Mouse (Mus musculus) embryo, embryonic 11 days (tissue): ENCODE results near the gene Prss29.

ENCODE experiments used
- DNase-seq: peaks from one replicate; pipeline ENCODE4 v3.0.0-alpha.2; 2015

The Prss29 gene

GRCm38 (mm10) chr17:25318354-25318753 lies at the start of gene Prss29:
Gene Prss29 (plus strand): TSS chr17:25318654.
- DNase-seq = no peak

GRCm38 (mm10) chr17:25270795-25271335 lies 47.6 kb upstream of the Prss29 start:
- no peak for DNase-seq

DNA sequence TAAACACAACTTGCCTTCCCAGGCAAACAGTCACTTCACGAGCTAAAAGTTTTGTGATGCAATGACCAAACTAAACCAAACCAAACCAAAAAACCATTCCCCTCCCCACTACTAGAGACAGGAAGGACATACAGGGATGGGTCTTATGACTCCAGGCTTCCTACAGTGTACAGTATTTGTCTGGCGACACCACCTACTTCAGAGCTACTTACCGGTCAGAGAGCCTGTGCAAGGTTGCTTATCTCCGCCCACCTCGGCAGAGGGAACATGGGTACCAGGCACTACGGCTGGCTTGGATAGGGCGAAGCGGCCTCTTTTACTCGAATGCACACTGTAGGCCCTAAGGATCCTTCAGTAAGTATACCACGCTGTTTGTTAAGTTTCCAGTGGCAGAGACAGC lies 46.1 kb upstream of the Prss29 start:
- peak; percentile 43 for DNase-seq

DNA sequence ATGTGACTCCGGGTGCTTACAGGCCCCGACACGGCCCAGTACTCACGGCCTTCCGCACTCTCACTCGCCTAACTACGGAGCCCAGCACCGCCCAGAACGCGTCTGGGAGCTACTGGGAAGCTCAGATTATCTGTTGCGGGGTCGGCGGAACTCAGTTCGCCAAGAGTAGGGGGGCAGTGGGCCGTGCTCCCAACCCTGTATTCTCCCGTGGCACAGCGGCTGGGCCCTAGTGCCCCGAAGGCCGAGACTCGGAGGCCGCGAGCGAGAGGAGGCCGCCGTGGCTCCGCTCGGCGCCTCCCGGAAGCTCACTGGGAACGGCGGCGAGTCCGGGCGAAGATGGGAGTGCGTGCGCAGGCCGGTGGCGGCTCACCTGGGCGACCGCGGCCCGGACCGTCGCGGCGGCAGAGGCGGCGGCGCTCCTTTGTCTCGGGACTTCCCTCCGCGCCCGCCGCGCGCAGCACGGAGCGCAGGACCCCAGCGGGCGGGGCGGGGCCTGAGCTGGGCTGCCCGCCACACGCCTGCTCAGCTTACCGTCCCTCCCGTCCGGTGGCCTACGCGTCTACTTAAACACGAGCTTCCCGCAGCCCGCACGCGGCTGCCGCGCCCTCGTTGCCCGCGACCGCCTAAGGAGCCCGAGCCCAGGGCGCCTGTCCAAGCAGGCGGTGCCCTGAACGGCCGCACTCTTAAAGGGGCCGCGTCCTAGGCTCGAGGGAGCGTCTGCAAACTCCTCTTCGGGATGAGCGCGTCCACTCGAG lies 45.3 kb upstream of the Prss29 start:
- DNase-seq = peak; percentile 95

DNA sequence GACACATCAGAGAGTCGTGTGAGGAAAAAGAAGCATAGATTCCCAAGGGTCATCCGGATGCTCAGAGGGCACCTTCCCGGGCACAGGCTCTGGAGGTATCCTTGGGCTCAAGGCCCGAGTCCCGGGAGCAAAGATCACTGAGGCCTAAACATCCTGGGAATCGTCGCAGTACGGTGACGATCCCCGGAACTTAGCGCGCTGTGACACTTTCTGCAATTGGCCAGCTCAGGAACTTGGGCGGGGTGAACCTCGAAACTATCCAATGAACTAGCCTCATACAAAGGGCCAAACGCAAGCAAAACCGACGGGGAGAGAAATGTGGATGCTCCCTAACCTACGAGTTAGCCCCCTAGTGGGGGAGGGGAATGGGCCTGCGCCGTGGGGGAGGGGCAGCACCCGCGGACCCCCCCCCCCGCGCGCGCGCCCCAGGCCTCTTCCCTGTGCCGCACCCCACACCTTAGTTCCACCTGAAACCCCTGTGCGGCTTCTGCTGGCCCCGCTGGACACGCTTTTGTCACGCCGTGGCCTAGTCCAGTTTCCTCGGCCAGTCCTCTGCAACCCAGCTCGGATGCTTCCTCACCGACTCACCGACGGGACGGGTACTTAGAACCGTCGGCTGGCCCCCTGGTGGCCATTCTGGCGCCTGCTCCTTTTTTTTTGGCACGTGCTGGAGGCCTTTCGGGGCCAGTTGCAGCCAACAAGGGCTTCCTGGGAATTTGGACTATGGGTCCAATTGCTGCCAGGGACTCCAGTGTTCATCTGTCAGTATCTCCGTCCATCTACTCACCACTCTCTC lies 44.5 kb upstream of the Prss29 start:
- peak; percentile 96 for DNase-seq

DNA sequence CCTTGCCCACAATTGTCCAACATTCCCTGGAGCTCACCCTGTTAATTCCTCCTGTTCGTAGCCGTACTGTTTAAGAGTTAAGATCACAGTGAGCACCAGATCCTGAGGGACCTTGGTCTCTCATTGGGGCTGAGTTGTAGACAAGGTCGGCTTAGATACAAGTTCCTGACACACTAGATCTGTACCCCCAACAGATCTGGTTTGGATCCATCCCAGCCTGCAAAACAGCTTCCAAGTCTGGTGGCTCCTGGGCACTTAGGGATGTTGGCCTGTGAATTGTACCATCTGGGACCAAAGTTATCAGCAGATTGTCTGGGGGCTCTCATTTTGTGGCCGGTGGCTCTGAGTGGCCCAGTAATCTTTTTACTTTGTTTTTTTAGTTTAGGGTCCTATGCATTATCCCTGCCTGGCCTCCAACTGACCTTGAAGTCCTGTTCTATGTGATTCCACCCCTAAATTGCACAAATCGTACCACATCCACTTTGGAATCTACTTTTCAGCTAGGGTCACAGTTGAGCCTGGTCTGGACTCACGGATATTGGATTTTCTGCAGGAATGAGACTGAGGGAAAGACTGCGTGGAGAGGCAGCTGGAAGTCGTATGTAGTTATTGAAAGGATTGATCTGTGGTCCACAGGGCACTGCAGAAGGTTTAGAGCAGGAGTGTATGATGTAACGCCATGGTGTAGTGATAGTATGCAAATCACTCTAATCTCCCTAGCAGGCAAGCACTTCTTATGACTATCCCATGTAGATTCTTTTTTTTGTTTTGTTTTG lies 43.7 kb upstream of the Prss29 start, which contains the start of gene Ube2i:
Ube2i (minus strand) TSS at position 52 of the 776 bp plus-strand sequence.
- DNase-seq = no peak

DNA sequence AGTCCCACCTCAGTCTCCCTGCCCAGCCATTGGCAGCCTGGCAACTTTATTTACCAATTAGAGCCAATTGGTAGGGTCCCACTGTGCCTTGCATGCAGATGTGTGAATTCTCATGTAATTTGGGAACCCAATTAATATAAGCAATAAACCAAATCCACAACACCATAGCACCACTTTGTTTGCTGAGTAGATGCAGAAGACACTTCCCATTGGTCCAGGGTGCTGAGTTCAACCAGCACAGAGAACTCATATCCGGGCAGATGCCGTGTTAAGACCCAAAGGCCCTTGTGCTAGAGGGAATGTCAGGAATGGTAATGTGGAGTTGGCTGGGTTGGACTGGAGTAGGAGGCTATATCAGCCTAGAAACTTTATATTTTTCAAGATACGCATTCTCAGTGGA lies 42.6 kb upstream of the Prss29 start:
- DNase-seq = no peak

- no peak for DNase-seq
These were observed 36.3 kb upstream of the Prss29 start for GRCm38 (mm10) chr17:25282133-25282532.

DNA sequence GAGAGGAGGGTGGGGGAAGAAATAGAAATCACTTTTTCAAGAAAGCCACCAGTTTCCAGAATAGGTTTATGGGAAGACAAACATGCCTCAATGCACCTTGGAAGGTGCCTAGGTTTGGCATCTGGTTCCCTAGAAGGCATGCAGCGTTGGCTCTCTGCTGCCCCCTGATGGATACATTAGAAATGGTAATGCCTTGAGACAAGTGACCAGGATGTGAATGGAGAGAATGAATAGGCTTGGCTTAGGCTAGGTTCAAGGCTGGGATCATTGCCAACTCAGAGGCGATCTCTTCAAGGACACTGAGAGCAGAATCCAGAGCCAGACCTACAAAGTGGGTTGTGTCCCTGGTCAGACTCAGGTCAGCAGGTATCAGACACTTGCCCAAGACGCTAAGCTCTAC lies 33.4 kb upstream of the Prss29 start:
- peak; percentile 73 for DNase-seq

DNA sequence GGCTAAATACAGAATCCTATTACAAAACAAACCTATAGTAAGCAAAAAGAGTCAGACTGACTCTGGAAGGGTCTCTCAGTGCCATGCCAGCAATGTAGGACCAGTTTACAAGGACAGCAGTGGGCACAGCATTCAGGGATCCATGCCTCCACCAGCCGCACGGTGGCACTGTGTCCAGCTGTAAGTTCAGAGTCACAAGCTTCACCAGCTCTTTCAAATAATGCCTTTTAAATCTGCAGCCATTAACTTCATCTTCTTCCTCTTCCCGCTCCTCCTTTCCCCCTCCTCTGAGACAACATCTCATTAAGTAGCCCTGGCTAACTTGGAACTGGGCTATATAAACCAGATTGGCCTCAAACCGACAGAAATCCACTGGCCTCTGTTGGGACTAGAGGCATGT lies 29.6 kb upstream of the Prss29 start:
- DNase-seq = peak; percentile 67

DNA sequence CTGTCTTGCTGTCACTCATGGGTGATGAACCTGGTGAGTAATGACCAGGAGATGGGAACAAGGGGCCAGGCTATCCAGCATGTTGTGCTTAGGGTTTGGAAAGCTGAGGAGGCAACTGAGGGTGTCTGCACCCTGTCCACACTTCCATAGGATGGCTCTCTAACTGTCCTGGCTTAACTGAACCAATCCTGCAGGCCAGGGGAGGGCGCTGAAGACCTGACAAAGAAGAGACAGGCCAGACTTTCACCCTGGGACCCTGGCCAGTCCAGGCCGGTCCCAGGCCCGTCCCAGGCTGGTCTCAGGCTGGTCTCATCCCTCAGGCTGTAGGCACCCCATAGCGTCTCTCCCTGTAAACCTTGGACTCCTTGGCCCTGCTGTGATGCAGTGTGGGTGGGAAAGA lies 28.0 kb upstream of the Prss29 start:
- no peak for DNase-seq

GRCm38 (mm10) chr17:25293495-25293894 lies 25.0 kb upstream of the Prss29 start:
- no peak for DNase-seq

- no peak for DNase-seq
These were observed 24.3 kb upstream of the Prss29 start for GRCm38 (mm10) chr17:25294111-25294510.

- no peak for DNase-seq
These were observed 20.4 kb upstream of the Prss29 start, which contains the start of gene Prss34 for GRCm38 (mm10) chr17:25298094-25298493. Gene Prss34 (plus strand): TSS chr17:25298394.

DNA sequence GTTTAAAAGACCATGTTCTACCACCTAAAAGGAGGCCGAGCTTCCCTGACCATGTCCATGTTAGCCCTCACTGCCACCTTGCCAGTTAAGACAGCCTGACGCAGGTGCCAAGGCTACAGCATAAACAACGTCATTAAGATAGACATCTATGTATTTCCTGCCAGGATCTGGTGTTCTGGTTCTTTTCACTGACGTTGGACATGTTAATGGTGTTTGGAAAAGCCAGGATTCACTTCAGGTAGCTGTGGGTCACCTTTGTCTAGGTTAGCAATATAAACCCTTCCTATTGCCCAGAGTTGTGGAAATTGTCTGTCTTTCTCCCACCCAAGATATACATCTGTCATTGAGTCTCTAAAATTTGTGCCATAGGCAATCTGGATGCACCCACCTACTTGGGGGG lies 10.1 kb upstream of the Prss29 start, which contains the start of gene Prss28:
Prss28 (plus strand) TSS at position 301 of the 400 bp plus-strand sequence.
- DNase-seq = no peak

DNA sequence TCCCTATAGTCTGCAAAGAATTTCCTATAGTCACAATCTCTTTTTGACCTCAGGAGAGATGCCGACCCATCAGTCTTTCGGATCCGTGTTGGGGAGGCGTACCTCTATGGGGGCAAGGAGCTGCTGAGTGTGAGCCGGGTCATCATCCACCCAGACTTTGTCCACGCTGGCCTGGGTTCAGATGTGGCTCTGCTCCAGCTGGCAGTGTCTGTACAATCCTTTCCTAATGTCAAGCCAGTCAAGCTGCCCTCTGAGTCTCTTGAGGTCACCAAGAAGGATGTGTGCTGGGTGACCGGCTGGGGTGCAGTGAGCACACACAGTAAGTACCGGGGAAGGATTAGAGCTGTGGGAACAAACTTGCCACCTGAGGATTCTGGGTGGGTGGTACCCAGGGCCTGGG lies 2.4 kb downstream of the Prss29 start:
- no peak for DNase-seq

DNA sequence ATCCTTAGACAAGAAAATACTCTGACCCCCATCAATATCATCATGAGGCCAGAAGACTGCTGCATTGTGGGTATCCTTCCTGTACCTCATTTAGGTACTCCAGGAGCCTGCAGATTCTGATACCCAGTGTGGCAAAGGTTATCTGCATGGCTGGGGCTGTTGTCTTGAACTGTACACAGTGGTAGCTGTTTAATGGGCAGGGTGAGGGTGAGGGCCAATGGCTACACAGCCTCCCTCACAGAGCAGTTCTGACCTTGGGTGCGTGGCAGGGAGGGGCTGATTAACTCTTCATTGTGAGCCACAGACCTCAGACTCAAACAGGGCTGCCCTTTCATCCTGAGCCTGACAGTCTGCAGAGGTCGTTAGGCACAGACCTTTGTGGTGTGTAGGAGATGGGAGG lies 4.5 kb downstream of the Prss29 start:
- no peak for DNase-seq

GRCm38 (mm10) chr17:25332321-25332720 lies 13.9 kb downstream of the Prss29 start:
- DNase-seq = no peak

DNA sequence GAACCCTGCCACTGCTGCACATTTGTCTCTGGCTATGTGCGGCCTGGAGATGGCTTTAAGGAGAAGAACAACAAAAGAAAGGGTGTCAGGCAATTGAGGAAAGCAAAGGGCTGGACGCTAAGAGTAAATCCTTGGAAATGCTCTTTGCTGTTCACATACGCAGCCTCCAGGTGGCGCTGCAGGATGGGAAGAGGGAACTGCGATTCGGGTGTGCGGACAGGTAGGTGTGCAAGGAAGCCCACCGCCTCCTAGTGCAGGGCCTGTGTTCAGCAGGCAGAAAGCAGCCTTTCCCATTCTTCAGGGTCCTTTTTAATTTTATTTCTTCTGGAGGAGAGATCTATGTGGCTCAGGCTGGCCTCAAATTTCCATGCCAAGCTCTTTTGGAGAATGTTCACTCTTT lies 15.5 kb downstream of the Prss29 start:
- peak; percentile 85 for DNase-seq

GRCm38 (mm10) chr17:25338218-25338617 lies 19.8 kb downstream of the Prss29 start:
- no peak for DNase-seq

DNA sequence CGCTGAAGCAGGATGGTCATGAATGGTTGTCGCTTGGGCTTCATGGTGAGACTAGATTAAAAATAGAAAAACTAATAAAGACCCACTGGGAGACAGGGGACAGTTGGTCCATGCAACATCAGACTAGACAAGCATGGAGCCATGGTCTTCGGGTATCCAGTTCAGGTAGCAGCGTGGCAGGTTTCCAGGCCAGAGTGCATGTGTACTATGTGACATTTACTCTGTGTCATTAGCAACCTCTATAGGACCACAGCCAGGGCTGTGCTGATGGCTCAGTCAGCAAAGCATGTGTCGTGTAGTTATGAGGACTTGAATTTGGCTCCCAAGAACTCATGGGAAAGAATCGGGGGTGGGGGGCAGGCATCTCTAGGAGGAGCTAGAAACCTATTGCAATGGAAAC lies 21.5 kb downstream of the Prss29 start:
- DNase-seq = no peak

GRCm38 (mm10) chr17:25341490-25341889 lies 23.0 kb downstream of the Prss29 start:
- no peak for DNase-seq

- DNase-seq = no peak
These were observed 27.0 kb downstream of the Prss29 start, which contains the start of gene Tpsab1 for GRCm38 (mm10) chr17:25345462-25345861. Gene Tpsab1 (minus strand): TSS chr17:25345562.
